Mouse (Mus musculus) heart, embryonic 14.5 days (tissue): ENCODE results near the gene Mlx. TPM values are rescaled to one million over a fixed set of nuclear protein-coding genes. Genes with fewer than 3 reads are reported as not detected.
A peak's percentile ranks its signal among the peaks of the same experiment; 100 is the strongest.

ENCODE experiments used
- ATAC-seq: fragments of 200-750 bp; cut with Nextera tagmentation; 2 replicates; pipeline ENCODE4 v1.8.0; 2017; ENCODE audit warnings: low read depth, moderate TSS enrichment; ENCODE audit not compliant: insufficient number of reproducible peaks, insufficient read depth, low FRiP score
- H3K27ac ChIP-seq, 2 experiments: fragments of 200-500 bp in 1 of 2; fragments of 300-500 bp in 1 of 2; sonication (generic) in 1 of 2; replicated peaks in 1 of 2; 2 replicates each; pipeline ENCODE4 v1.5.1; 2012 to 2014; ENCODE audit warnings: low read depth in 2 of 2, low read length in 2 of 2, control low read depth in 1 of 2, mild to moderate bottlenecking in 1 of 2, mixed read lengths in 1 of 2; ENCODE audit not compliant: control insufficient read depth in 1 of 2, insufficient read depth in 1 of 2
- H3K27me3 ChIP-seq: fragments of 300-500 bp; sonication (generic); 2 replicates; pipeline ENCODE4 v1.6.1; 2014; ENCODE audit warnings: mild to moderate bottlenecking, low read length, control low read depth; ENCODE audit not compliant: control insufficient read depth, insufficient read depth
- H3K36me3 ChIP-seq: fragments of 300-500 bp; sonication (generic); 2 replicates; pipeline ENCODE4 v1.6.1; 2014; ENCODE audit warnings: mild to moderate bottlenecking, control low read depth, low read length, mixed read lengths; ENCODE audit not compliant: control insufficient read depth, insufficient read depth
- H3K4me1 ChIP-seq, 2 experiments: fragments of 200-500 bp in 1 of 2; fragments of 300-500 bp in 1 of 2; sonication (generic) in 1 of 2; 2 replicates each; pipeline ENCODE4 v1.6.1; 2012 to 2014; ENCODE audit warnings: low read length in 2 of 2, control low read depth in 1 of 2, mixed read lengths in 1 of 2; ENCODE audit not compliant: control insufficient read depth in 2 of 2, insufficient read depth in 2 of 2
- H3K4me2 ChIP-seq: fragments of 300-500 bp; sonication (generic); 2 replicates; pipeline ENCODE4 v1.6.1; 2014; ENCODE audit warnings: mild to moderate bottlenecking, low read length
- H3K4me3 ChIP-seq, 2 experiments: fragments of 200-500 bp in 1 of 2; fragments of 300-500 bp in 1 of 2; sonication (generic) in 1 of 2; 2 replicates each; pipeline ENCODE4 v1.5.1; 2012 to 2014; ENCODE audit warnings: low read length in 2 of 2, mild to moderate bottlenecking in 2 of 2, control low read depth in 1 of 2, low read depth in 1 of 2, moderate library complexity in 1 of 2; ENCODE audit not compliant: control insufficient read depth in 1 of 2, insufficient read depth in 1 of 2
- H3K9ac ChIP-seq: fragments of 300-500 bp; sonication (generic); 2 replicates; pipeline ENCODE4 v1.6.1; 2014; ENCODE audit warnings: mild to moderate bottlenecking, low read length
- H3K9me3 ChIP-seq: fragments of 300-500 bp; sonication (generic); 2 replicates; pipeline ENCODE4 v1.6.1; 2016; ENCODE audit warnings: low read length, control low read depth; ENCODE audit not compliant: control insufficient read depth
- WGBS: fragments of 180-500 bp; shearing (Covaris S2); extraction: QIAGEN DNeasy Blood & Tissue Kit; methylation state at CpG from one replicate; pipeline ENCODE4 v1.1.7; 2014; 5-methylcytosine and 5-hydroxymethylcytosine counted together
- polyA plus RNA-seq: library from polyadenylated mRNA; unstranded; fragments of >200 nt; fragmentation: Nextera tagmentation; extraction: Ambion mirVana; gene quantifications from 2 replicates; pipeline ENCODE4 v1.2.1, GENCODE M21; 2014

The Mlx gene
- polyA plus RNA-seq, 1 experiment from 2014 or later: 32.4 TPM

GRCm38 (mm10) chr11:101130056-101130756 is 43.1 kb downstream of the Mlx start:
- Histone ChIP-seq H3K36me3 (peaks cover 19% of the 10 kb centered on the region), H3K27me3 (no peaks in the 10 kb centered on the region), H3K9ac (0 out of 2 replicates have a peak overlapping the region, but pooled peaks have one; percentile 4), H3K4me3 (no peak overlapping the region), H3K4me1 (peaks cover 13 to 19% of the 10 kb centered on the region in 2 experiments; a peak in 3 of 4 replicates), H3K9me3 (no peaks in the 10 kb centered on the region), H3K4me2 (peak overlapping the region; percentile 28), H3K27ac (peak overlapping the region; percentile 79 to 90)
- WGBS: 14% methylated on average over 18 of the region's 18 CpGs
- ATAC-seq: peak; percentile 64

- ATAC-seq: no peak
- no peak overlapping the region for H3K9ac ChIP-seq
Measured at GRCm38 (mm10) chr11:101131187-101131586, 44.1 kb downstream of the Mlx start.

GRCm38 (mm10) chr11:101131701-101132100 is 44.6 kb downstream of the Mlx start:
- H3K27me3 ChIP-seq: no peaks in the 10 kb centered on the region
- H3K4me1 ChIP-seq: peaks cover 13 to 19% of the 10 kb centered on the region in 2 experiments; a peak in 3 of 4 replicates
- H3K27ac ChIP-seq: no peak overlapping the region
- H3K9ac ChIP-seq: no peak overlapping the region
- H3K4me3 ChIP-seq: no peak overlapping the region
- ATAC-seq: no peak
- H3K36me3 ChIP-seq: peaks cover 4% of the 10 kb centered on the region
- H3K4me2 ChIP-seq: no peak overlapping the region
- 83% methylated on average over 6 of the region's 6 CpGs for WGBS
- no peaks in the 10 kb centered on the region for H3K9me3 ChIP-seq

More at GRCm38 (mm10) chr11:101131187-101131586, 44.1 kb downstream of the Mlx start:
- Histone ChIP-seq H3K4me2 (no peak overlapping the region), H3K27ac (peak overlapping the region in 1 of 2 experiments; percentile 79; a peak in 2 of 4 replicates), H3K36me3 (peaks cover 9% of the 10 kb centered on the region), H3K4me3 (no peak overlapping the region), H3K27me3 (no peaks in the 10 kb centered on the region), H3K4me1 (peaks cover 13 to 19% of the 10 kb centered on the region in 2 experiments; a peak in 3 of 4 replicates), H3K9me3 (no peaks in the 10 kb centered on the region)
- WGBS: 87% methylated on average over 2 of the region's 2 CpGs

- no peaks in the 10 kb centered on the region for H3K9me3 ChIP-seq
- no peaks in the 10 kb centered on the region for H3K27me3 ChIP-seq
- no peak for ATAC-seq
- no peak overlapping the region for H3K4me2 ChIP-seq
- WGBS: 49% methylated on average over 12 of the region's 12 CpGs
- H3K4me1 ChIP-seq: peaks cover 13 to 19% of the 10 kb centered on the region in 2 experiments; a peak in 3 of 4 replicates
- no peaks in the 10 kb centered on the region for H3K36me3 ChIP-seq
- no peak overlapping the region for H3K4me3 ChIP-seq
- no peak overlapping the region for H3K27ac ChIP-seq
- H3K9ac ChIP-seq: no peak overlapping the region
Measured at GRCm38 (mm10) chr11:101133037-101133436, 46.0 kb downstream of the Mlx start.

GRCm38 (mm10) chr11:101134217-101134865 is 47.3 kb downstream of the Mlx start:
- Histone ChIP-seq H3K4me3 (no peak overlapping the region), H3K9ac (peak overlapping the region; percentile 14; the same call in 1 of the 2 replicates), H3K36me3 (no peaks in the 10 kb centered on the region), H3K27me3 (no peaks in the 10 kb centered on the region), H3K9me3 (no peaks in the 10 kb centered on the region), H3K4me2 (no peak overlapping the region), H3K27ac (no peak overlapping the region), H3K4me1 (peaks cover 17 to 23% of the 10 kb centered on the region in 2 experiments; a peak in 3 of 4 replicates)
- WGBS: 54% methylated on average over 13 of the region's 13 CpGs
- ATAC-seq: no peak

GRCm38 (mm10) chr11:101137000-101137399 is 49.9 kb downstream of the Mlx start:
- H3K9ac ChIP-seq: no peak overlapping the region
- no peak overlapping the region for H3K27ac ChIP-seq
- H3K4me2 ChIP-seq: no peak overlapping the region
- H3K4me3 ChIP-seq: no peak overlapping the region
- 70% methylated on average over 7 of the region's 7 CpGs for WGBS
- no peaks in the 10 kb centered on the region for H3K36me3 ChIP-seq
- H3K9me3 ChIP-seq: no peaks in the 10 kb centered on the region
- ATAC-seq: no peak
- H3K4me1 ChIP-seq: peaks cover 17 to 19% of the 10 kb centered on the region in 2 experiments
- no peaks in the 10 kb centered on the region for H3K27me3 ChIP-seq

- Histone ChIP-seq H3K27ac (no peak overlapping the region), H3K4me2 (peak overlapping the region; percentile 34), H3K4me1 (peaks cover 17 to 21% of the 10 kb centered on the region in 2 experiments), H3K4me3 (no peak overlapping the region), H3K36me3 (no peaks in the 10 kb centered on the region), H3K9ac (peak overlapping the region; percentile 31; the same call in 1 of the 2 replicates), H3K9me3 (no peaks in the 10 kb centered on the region), H3K27me3 (no peaks in the 10 kb centered on the region)
- WGBS: 36% methylated on average over 15 of the region's 15 CpGs
- ATAC-seq: 0 out of 2 replicates have a peak, but pooled peaks have one; percentile 27
Measured at GRCm38 (mm10) chr11:101138536-101139181, 51.6 kb downstream of the Mlx start.
